Mouse (Mus musculus) ES-E14 (cell line): ENCODE data around the gene Mpst.

Experiments used
- CHD2 ChIP-seq: IDR thresholded peaks from 2 replicates; pipeline ENCODE4 v1.6.1; 2014; ENCODE audit warnings: mild to moderate bottlenecking, low read depth, low read length, inconsistent platforms
- HCFC1 ChIP-seq: IDR thresholded peaks from 2 replicates; pipeline ENCODE4 v1.6.1; 2012; ENCODE audit warnings: low read length, inconsistent platforms, borderline replicate concordance; ENCODE audit not compliant: insufficient read depth
- ZC3H11A ChIP-seq: IDR thresholded peaks from 2 replicates; pipeline ENCODE4 v1.6.1; 2012; ENCODE audit warnings: low read depth, mild to moderate bottlenecking, inconsistent platforms, low read length, borderline replicate concordance
- ZNF384 ChIP-seq: IDR thresholded peaks from 2 replicates; pipeline ENCODE4 v1.6.1; 2012; ENCODE audit warnings: low read depth, low read length, inconsistent platforms

DNA sequence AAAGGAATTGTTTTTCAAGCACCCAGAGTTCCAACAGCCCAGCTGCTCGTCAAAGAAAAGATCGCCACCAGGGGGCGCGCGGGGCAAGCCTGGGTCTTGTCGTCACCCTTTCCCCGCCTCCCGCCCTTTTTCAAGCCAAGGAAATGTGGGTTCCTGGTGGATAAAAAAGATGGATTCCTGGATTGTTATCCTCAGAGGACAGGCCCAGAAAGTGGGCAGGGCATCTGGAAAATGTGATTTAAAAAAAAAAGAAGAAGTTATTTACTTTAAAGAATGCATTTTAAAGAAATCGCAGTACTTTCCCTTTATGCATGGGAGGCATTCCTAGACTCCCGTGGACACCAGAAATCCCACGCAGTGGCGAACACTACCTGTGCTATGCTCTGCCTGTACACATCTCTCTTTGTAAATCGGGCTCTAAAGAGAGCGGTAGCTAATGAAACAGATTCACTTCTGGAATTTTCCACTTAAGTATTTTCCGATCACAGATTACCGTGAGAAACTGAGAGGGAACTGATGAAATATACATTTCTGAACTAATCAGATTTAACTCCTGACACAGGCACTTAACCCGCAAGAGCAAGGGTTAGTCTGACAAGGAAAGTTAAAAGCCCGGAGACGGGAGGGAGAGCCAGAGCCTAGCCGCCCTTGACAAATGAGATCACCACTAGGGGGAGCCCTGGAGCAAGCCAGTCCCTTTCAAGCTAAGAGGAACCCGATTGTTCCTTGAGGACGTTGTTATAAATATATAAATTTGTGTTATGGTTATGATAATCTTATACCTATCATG, 41.7 kb downstream of the Mpst start:
- TF ChIP-seq CHD2 (no peak), HCFC1 (no peak), ZNF384 (no peak), ZC3H11A (peak; percentile 6; the same call in 1 of the 2 replicates)
